Mouse (Mus musculus): ENCODE results near the gene Opcml.

DNA sequence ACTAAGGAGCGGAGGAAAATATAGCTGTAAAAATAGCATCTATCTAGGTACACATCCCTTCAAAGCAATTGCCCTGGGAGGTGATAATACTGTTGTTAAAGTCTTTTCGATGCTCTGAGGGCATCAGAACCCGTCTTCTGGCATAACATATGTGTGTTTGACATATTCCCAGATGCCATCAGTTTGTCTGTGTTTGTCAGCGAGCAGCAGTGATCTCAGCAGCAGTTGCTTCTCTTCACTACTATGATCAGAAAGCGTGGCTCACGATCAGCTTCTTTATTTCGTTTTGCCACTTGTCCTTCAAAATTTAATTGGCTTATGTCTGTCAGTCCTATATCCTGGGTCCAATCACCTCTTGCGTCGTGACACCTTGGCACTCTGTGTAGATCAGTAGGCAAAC, 447.9 kb downstream of the Opcml start:
- TF ChIP-seq CTCF (IDR thresholded peaks at IDR 0.05; ENCODE audit: extremely low read depth, insufficient read length, insufficient replicate concordance, low read depth, low read length) (no peak), POLR2A (IDR thresholded peaks at IDR 0.05; ENCODE audit: low read depth, low read length) (no peak)

Measured in small intestine, adult 2 months (tissue).